Mouse (Mus musculus) Patski (cell line): Measurements from ENCODE around the gene Ebf3. TPM values are rescaled to one million over a fixed set of nuclear protein-coding genes. Genes with fewer than 3 reads are reported as not detected.

Source experiments
- ATAC-seq: fragments of 100-300 bp; one replicate; pipeline ENCODE4 v1.8.0; 2021
- CTCF ChIA-PET: fragments of 350-600 bp; sonication (Branson Sonifier 250); formaldehyde crosslinking; loops from one replicate; lab custom pipeline; 2022; ENCODE audit warnings: inconsistent platforms; lab: Charles Lee
- POLR2A ChIA-PET: fragments of 350-600 bp; sonication (Branson Sonifier 250); formaldehyde crosslinking; loops from one replicate; lab custom pipeline; 2022; ENCODE audit warnings: antibody characterized with exemption, inconsistent platforms; lab: Charles Lee
- DNase-seq: peaks from one replicate; pipeline ENCODE4 v3.0.0-alpha.2; 2011; ENCODE audit warnings: low read depth, low spot score
- H3K27me3 ChIP-seq: fragments of 371-371 bp; one replicate; pipeline ENCODE4 v1.5.1; 2021
- CTCF ChIP-seq: fragments of 100-300 bp; IDR thresholded peaks from one replicate; pipeline ENCODE4 v1.5.1; 2021
- in situ Hi-C: fragments of 300-500 bp; cut with MboI; formaldehyde crosslinking; loops from 3 replicates; pipeline ENCODE4 v1.11.1; 2018; ENCODE audit warnings: low pct_unique_long_range_greater_than_20kb, mixed read lengths
- polyA plus RNA-seq: library from polyadenylated mRNA; unstranded; gene quantifications from one replicate; pipeline ENCODE4 v1.2.3, GENCODE M21; 2021

Ebf3 gene
- polyA plus RNA-seq, 1 experiment from 2014 or later, result 0.86 TPM

GRCm38 (mm10) chr7:137147101-137147500 is 167.1 kb downstream of the Ebf3 start:
- DNase-seq, result no peak
- no peaks in the 10 kb centered on the region for H3K27me3 ChIP-seq
- no peak for ATAC-seq
- ChIA-PET CTCF (no interaction called here), POLR2A (no interaction called here)
- in situ Hi-C loops, result no loop called here
- TF ChIP-seq CTCF, result no peak

Other genes with a start within 250 kb of the Ebf3 start
- 8.0 TPM for gene 9430038I01Rik, start 96.3 kb upstream of the Ebf3 start, polyA plus RNA-seq
- gene Glrx3, start 123.2 kb upstream of the Ebf3 start, polyA plus RNA-seq, result 133 TPM